Mouse (Mus musculus): ENCODE data around the gene Rnase13. TPM values are rescaled to one million over a fixed set of nuclear protein-coding genes. Genes with fewer than 3 reads are reported as not detected.

Rnase13 gene
- polyA plus RNA-seq, 1 experiment, result not detected

DNA sequence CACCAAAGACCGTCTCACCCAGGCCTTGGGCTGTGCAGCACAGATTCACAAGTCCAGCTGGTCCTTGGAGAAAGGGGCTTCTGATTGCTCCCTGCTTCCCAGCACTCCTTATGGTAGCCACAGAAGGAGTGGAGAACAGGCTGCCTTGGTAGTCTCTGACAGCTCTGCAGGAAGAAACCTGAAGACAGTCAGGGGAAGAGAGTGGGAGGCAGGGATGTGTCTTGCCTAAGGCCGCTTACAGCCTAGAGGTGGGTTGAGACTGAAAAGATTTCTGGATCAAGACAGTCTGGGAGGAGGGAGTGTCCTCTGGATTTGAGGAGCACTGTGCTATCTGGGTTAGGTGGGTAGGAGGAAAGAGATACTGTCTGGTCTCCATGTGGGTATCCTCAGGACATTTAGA lies 337 bp upstream of the Rnase13 start:
- Histone ChIP-seq H3K36me3 (ENCODE audit: control insufficient read depth, insufficient read depth, low read length) (no peaks in the 10 kb centered on the region), H3K4me1 (ENCODE audit: control insufficient read depth, insufficient read depth, insufficient read length) (no peaks in the 10 kb centered on the region), H3K27me3 (ENCODE audit: control insufficient read depth, insufficient read depth, low read length) (no peaks in the 10 kb centered on the region), H3K27ac (ENCODE audit: insufficient read depth, low read length) (no peak overlapping the region), H3K4me3 (ENCODE audit: extremely low read depth, insufficient read depth, insufficient read length) (no peak overlapping the region)
- WGBS, result 94% methylated on average over 2 of the region's 2 CpGs
- DNase-seq (ENCODE audit: low read depth in 1 of 2, low spot score in 2 of 2), result no peak
- TF ChIP-seq POLR2A (IDR thresholded peaks at IDR 0.05; ENCODE audit: low read depth, low read length) (no peak), CTCF (IDR thresholded peaks at IDR 0.05; ENCODE audit: extremely low read depth, insufficient read depth, insufficient read length, insufficient replicate concordance) (no peak)

- no peaks in the 10 kb centered on the region for H3K4me1 ChIP-seq (ENCODE audit: control insufficient read depth, insufficient read depth, insufficient read length)
- no peak for DNase-seq (ENCODE audit: low read depth in 1 of 2, low spot score in 2 of 2)
- no peak overlapping the region for H3K4me3 ChIP-seq (ENCODE audit: extremely low read depth, insufficient read depth, insufficient read length)
- 84% methylated on average over 16 of the region's 16 CpGs for WGBS
- no peaks in the 10 kb centered on the region for H3K36me3 ChIP-seq (ENCODE audit: control insufficient read depth, insufficient read depth, low read length)
- TF ChIP-seq CTCF (IDR thresholded peaks at IDR 0.05; ENCODE audit: extremely low read depth, insufficient read depth, insufficient read length, insufficient replicate concordance) (no peak), POLR2A (IDR thresholded peaks at IDR 0.05; ENCODE audit: low read depth, low read length) (no peak)
- H3K27me3 ChIP-seq (ENCODE audit: control insufficient read depth, insufficient read depth, low read length), result no peaks in the 10 kb centered on the region
- H3K27ac ChIP-seq (ENCODE audit: insufficient read depth, low read length), result no peak overlapping the region
Observed at GRCm38 (mm10) chr14:51921759-51922570, 608 bp downstream of the Rnase13 start.

DNA sequence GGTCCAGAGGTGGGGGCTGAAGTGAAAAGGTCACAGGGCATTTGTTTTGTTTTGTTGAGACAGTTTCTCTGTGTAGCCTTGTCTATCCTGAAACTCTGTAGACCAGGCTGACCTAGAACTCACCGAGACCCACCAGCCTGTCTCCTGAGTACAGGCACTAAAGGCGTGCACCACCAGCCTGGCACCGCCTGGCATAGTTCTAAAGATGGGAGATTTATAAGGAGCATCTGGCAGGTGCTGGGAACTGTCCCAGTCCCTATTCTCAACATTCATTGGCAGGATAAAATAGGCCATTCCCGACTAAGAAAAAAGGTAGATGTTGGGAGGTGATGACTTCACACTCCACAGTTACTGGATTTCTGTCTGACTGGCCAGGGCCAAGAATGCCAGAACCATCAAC lies 3.6 kb downstream of the Rnase13 start:
- Histone ChIP-seq H3K27ac (ENCODE audit: insufficient read depth, low read length) (no peak overlapping the region), H3K4me1 (ENCODE audit: control insufficient read depth, insufficient read depth, insufficient read length) (no peaks in the 10 kb centered on the region), H3K36me3 (ENCODE audit: control insufficient read depth, insufficient read depth, low read length) (no peaks in the 10 kb centered on the region), H3K4me3 (ENCODE audit: extremely low read depth, insufficient read depth, insufficient read length) (no peak overlapping the region), H3K27me3 (ENCODE audit: control insufficient read depth, insufficient read depth, low read length) (0 out of 2 replicates have a peak, but pooled peaks cover under 1% of the 10 kb centered on the region)
- WGBS, result 85% methylated on average over 4 of the region's 4 CpGs
- TF ChIP-seq POLR2A (IDR thresholded peaks at IDR 0.05; ENCODE audit: low read depth, low read length) (no peak), CTCF (IDR thresholded peaks at IDR 0.05; ENCODE audit: extremely low read depth, insufficient read depth, insufficient read length, insufficient replicate concordance) (no peak)
- no peak for DNase-seq (ENCODE audit: low read depth in 1 of 2, low spot score in 2 of 2)

DNA sequence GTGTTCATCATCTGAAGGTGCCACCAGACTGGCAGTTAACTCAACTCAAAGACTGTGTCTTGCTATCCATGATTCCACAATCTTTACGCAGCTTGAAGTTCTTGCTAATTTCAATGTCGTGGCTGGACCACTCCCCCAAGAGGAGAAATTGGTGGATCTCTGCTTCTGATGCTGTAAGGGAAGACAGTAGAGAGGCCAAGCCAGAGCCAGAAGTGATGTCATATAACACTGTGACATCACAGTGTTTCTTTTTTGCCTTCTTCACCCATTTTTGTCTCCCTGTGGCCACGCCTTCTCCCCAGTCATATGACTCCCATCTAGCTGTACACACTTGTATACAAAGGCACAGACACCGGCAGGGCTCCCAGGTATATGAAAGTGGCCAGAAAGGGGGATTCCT lies 4.4 kb downstream of the Rnase13 start, which contains the start of gene Tppp2:
Tppp2 (plus strand) TSS at position 301 of the 400 bp plus-strand sequence.
- Histone ChIP-seq H3K27me3 (ENCODE audit: control insufficient read depth, insufficient read depth, low read length) (peaks cover 5% of the 10 kb centered on the region), H3K36me3 (ENCODE audit: control insufficient read depth, insufficient read depth, low read length) (no peaks in the 10 kb centered on the region), H3K4me3 (ENCODE audit: extremely low read depth, insufficient read depth, insufficient read length) (no peak within 1 kb of the TSS), H3K4me1 (ENCODE audit: control insufficient read depth, insufficient read depth, insufficient read length) (peaks cover 2% of the 10 kb centered on the region; the same call in 1 of the 2 replicates), H3K27ac (ENCODE audit: insufficient read depth, low read length) (no peak within 1 kb of the TSS)
- WGBS, result 95% methylated on average over 4 of the region's 4 CpGs
- DNase-seq (ENCODE audit: low read depth in 1 of 2, low spot score in 2 of 2), result no peak
- TF ChIP-seq CTCF (IDR thresholded peaks at IDR 0.05; ENCODE audit: extremely low read depth, insufficient read depth, insufficient read length, insufficient replicate concordance) (no peak), POLR2A (IDR thresholded peaks at IDR 0.05; ENCODE audit: low read depth, low read length) (no peak)

GRCm38 (mm10) chr14:51916539-51916938 lies 6.0 kb downstream of the Rnase13 start:
- TF ChIP-seq POLR2A (IDR thresholded peaks at IDR 0.05; ENCODE audit: low read depth, low read length) (no peak), CTCF (IDR thresholded peaks at IDR 0.05; ENCODE audit: extremely low read depth, insufficient read depth, insufficient read length, insufficient replicate concordance) (no peak)
- H3K27ac ChIP-seq (ENCODE audit: insufficient read depth, low read length), result no peak overlapping the region
- H3K36me3 ChIP-seq (ENCODE audit: control insufficient read depth, insufficient read depth, low read length), result no peaks in the 10 kb centered on the region
- DNase-seq (ENCODE audit: low read depth in 1 of 2, low spot score in 2 of 2), result no peak
- peaks cover 3% of the 10 kb centered on the region for H3K4me1 ChIP-seq (ENCODE audit: control insufficient read depth, insufficient read depth, insufficient read length)
- peaks cover 12% of the 10 kb centered on the region for H3K27me3 ChIP-seq (ENCODE audit: control insufficient read depth, insufficient read depth, low read length)
- no peak overlapping the region for H3K4me3 ChIP-seq (ENCODE audit: extremely low read depth, insufficient read depth, insufficient read length)
- 93% methylated on average over 4 of the region's 4 CpGs for WGBS

GRCm38 (mm10) chr14:51915030-51915429 lies 7.5 kb downstream of the Rnase13 start:
- peaks cover 3% of the 10 kb centered on the region for H3K4me1 ChIP-seq (ENCODE audit: control insufficient read depth, insufficient read depth, insufficient read length)
- H3K36me3 ChIP-seq (ENCODE audit: control insufficient read depth, insufficient read depth, low read length), result no peaks in the 10 kb centered on the region
- WGBS, result 11% methylated on average over 3 of the region's 3 CpGs
- no peak for TF ChIP-seq CTCF (IDR thresholded peaks at IDR 0.05; ENCODE audit: extremely low read depth, insufficient read depth, insufficient read length, insufficient replicate concordance)
- TF ChIP-seq POLR2A (IDR thresholded peaks at IDR 0.05; ENCODE audit: low read depth, low read length), result no peak
- DNase-seq (ENCODE audit: low read depth in 1 of 2, low spot score in 2 of 2), result no peak
- no peak overlapping the region for H3K4me3 ChIP-seq (ENCODE audit: extremely low read depth, insufficient read depth, insufficient read length)
- H3K27ac ChIP-seq (ENCODE audit: insufficient read depth, low read length), result no peak overlapping the region
- H3K27me3 ChIP-seq (ENCODE audit: control insufficient read depth, insufficient read depth, low read length), result peaks cover 12% of the 10 kb centered on the region
